Mouse (Mus musculus): ENCODE results near the gene Chaf1a. TPM values are rescaled to one million over a fixed set of nuclear protein-coding genes. Genes with fewer than 3 reads are reported as not detected.
A peak's percentile ranks its signal among the peaks of the same experiment; 100 is the strongest.

The Chaf1a gene
- total RNA-seq, 2 experiments from 2014 or later = 1.6 to 2.0 TPM

DNA sequence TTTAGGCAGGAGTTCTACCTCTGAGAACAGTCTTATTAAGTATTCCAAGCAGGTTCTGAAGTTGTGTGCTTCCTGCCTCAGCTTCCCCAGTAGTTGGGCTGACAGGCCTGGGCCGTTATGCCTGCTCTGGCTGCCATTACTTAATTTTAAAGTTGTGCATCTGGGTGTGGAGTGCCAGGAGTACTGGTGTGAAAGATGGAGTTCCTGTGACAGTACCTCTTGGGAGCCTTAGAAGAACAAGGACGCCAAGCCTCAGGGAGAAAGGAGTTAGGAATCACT is 30.3 kb upstream of the Chaf1a start:
- no peak for DNase-seq (ENCODE audit: extremely low spot score in 1 of 2, low spot score in 2 of 2)
- H3K4me3 ChIP-seq = peak overlapping the region; percentile 96
- H3K27ac ChIP-seq = peak overlapping the region; percentile 95
- TF ChIP-seq CTCF (IDR thresholded peaks at IDR 0.05) = no peak
- intact Hi-C loops (cut with DNase I) = loop anchor here (1.0 to 2.0 kb wide), 2 partner anchors 33 to 51 kb away; partner anchors contain the start of gene Yju2

DNA sequence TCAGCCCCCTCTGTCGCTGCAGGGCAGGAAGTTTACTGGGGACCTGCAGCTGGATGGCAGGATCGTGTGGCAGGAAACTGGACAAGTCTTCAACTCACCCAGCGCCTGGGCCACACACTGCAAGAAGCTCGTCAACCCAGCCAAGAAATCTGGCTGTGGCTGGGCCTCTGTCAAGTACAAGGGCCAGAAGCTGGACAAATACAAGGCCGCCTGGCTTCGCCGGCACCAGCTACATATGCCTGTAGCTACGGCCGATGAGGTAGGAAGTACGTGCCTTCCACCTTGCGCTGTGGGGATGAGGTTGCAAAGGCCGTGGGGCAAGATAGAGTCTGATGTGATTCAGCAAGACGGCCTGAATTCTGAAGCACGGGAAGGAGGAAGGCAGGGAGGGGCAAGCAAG is 30.0 kb upstream of the Chaf1a start:
- Histone ChIP-seq H3K4me3 (peak overlapping the region; percentile 96), H3K27ac (no peak overlapping the region; the same call in 1 of the 2 replicates)
- DNase-seq (ENCODE audit: extremely low spot score in 1 of 2, low spot score in 2 of 2) = no peak
- TF ChIP-seq CTCF (IDR thresholded peaks at IDR 0.05) = no peak
- intact Hi-C loops (cut with DNase I) = loop anchor here (2.0 kb wide), 1 partner anchor 33 kb away; no protein-coding TSS in a partner anchor

DNA sequence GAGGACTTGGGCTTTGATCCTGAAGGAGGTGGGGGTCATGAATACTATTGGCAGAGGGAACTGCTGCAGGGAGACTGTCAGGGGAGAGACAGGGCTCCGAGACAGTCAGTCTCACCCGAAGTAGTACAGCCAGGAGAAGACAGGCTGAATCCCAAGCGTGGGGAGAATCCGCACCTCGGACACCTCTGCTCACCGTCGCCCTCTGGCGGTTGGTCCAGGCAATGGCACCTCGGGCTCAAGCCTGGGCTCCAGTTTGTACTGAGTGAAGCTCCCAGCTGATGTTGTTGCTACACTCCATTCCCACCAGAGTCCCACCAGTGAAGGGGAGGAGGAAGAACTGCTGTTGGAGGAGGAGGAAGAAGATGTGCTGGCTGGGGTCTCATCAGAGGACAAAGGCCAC is 29.6 kb upstream of the Chaf1a start:
- peak overlapping the region; percentile 96 for H3K4me3 ChIP-seq
- peak; percentile 74 to 83 for DNase-seq (ENCODE audit: extremely low spot score in 1 of 2, low spot score in 2 of 2)
- no peak overlapping the region for H3K27ac ChIP-seq
- intact Hi-C loops (cut with DNase I) = loop anchor here (2.0 kb wide), 1 partner anchor 34 kb away; no protein-coding TSS in a partner anchor
- TF ChIP-seq CTCF (IDR thresholded peaks at IDR 0.05) = no peak; the same call in none of the 2 replicates

DNA sequence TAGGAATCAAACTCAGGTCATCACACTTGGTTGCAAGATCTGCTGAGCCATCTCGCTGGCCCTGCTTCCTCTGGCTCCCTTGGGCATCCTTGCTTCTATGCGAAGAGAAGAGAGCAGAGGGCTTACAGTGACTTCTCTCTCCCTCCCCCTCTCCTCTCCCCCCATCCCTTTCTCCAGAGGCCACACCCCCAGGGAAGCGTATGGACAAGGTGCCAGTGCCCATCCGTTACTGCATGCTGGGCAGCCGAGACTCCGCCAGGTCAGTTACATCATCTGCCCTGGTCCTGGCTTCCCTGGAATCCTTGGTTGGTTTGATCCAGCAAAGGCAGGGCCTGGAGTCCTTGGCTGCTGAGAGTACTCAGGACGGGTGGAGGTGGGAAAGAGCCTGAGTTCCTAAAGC is 28.8 kb upstream of the Chaf1a start:
- no peak for TF ChIP-seq CTCF (IDR thresholded peaks at IDR 0.05)
- no peak overlapping the region for H3K27ac ChIP-seq
- intact Hi-C loops (cut with DNase I) = loop anchor here (2.0 kb wide), 1 partner anchor 35 kb away; no protein-coding TSS in a partner anchor
- no peak for DNase-seq (ENCODE audit: extremely low spot score in 1 of 2, low spot score in 2 of 2)
- H3K4me3 ChIP-seq = no peak overlapping the region

DNA sequence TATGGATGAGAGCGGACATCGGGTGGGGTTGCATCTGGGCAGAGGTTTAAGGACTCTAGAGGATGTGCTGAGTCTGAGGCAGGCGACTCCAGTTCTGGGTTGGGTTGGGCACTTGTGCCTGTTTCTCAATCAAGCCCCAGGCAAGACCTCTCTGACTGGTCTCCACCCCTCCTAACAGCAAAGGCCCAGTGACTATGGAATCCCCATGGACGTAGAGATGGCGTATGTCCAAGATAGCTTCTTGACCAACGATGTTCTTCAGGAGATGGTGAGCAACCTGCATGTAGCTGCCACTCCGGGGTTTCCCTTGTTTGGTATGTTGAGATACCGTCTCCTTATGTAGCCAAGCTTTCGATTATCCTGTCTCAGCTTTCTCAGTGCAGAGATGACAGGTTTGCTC is 24.9 kb upstream of the Chaf1a start:
- intact Hi-C loops (cut with DNase I) = no loop called here
- Histone ChIP-seq H3K4me3 (no peak overlapping the region), H3K27ac (no peak overlapping the region)
- no peak for TF ChIP-seq CTCF (IDR thresholded peaks at IDR 0.05)
- DNase-seq (ENCODE audit: extremely low spot score in 1 of 2, low spot score in 2 of 2) = no peak

- no peak for DNase-seq (ENCODE audit: extremely low spot score in 1 of 2, low spot score in 2 of 2)
- intact Hi-C loops (cut with DNase I) = no loop called here
- Histone ChIP-seq H3K27ac (no peak overlapping the region), H3K4me3 (no peak overlapping the region)
- no peak for TF ChIP-seq CTCF (IDR thresholded peaks at IDR 0.05)
These were observed 23.9 kb upstream of the Chaf1a start for GRCm38 (mm10) chr17:56016382-56016781.

- no peak overlapping the region for H3K27ac ChIP-seq
- DNase-seq (ENCODE audit: extremely low spot score in 1 of 2, low spot score in 2 of 2) = no peak
- intact Hi-C loops (cut with DNase I) = no loop called here
- TF ChIP-seq CTCF (IDR thresholded peaks at IDR 0.05) = no peak
- H3K4me3 ChIP-seq = no peak overlapping the region
These were observed 23.1 kb upstream of the Chaf1a start for GRCm38 (mm10) chr17:56016793-56017785.

DNA sequence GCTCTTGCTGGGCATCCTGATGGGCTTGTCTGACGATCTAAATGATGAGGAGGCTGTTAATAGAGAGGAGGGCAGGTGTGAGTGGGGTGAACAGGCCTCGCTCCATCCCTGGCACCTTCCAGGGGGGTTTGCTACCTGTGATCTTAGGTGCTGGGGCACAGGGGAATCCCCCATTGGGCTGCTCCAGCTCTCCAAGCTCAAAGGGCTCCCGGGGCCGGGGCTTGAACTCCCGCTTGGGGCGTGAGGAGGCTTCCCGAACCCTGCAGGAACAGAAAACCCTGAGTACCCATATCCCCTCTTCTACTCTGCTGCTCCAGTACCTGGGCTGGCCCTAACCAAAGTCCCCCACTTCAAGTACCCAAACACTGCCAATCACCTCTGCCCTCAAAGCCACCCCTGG is 22.4 kb upstream of the Chaf1a start:
- 0 out of 2 replicates have a peak overlapping the region, but pooled peaks have one; percentile 47 for H3K27ac ChIP-seq
- DNase-seq (ENCODE audit: extremely low spot score in 1 of 2, low spot score in 2 of 2) = no peak

GRCm38 (mm10) chr17:56018347-56019131 is 21.7 kb upstream of the Chaf1a start:
- peak; percentile 69 to 74 for DNase-seq (ENCODE audit: extremely low spot score in 1 of 2, low spot score in 2 of 2)
- intact Hi-C loops (cut with DNase I) = no loop called here
- peak; percentile 60 for TF ChIP-seq CTCF (IDR thresholded peaks at IDR 0.05)
- Histone ChIP-seq H3K4me3 (no peak overlapping the region), H3K27ac (peak overlapping the region; percentile 47; the same call in 1 of the 2 replicates)

More for the DNA sequence above, 22.4 kb upstream of the Chaf1a start:
- intact Hi-C loops (cut with DNase I) = no loop called here
- no peak for TF ChIP-seq CTCF (IDR thresholded peaks at IDR 0.05)
- H3K4me3 ChIP-seq = no peak overlapping the region

DNA sequence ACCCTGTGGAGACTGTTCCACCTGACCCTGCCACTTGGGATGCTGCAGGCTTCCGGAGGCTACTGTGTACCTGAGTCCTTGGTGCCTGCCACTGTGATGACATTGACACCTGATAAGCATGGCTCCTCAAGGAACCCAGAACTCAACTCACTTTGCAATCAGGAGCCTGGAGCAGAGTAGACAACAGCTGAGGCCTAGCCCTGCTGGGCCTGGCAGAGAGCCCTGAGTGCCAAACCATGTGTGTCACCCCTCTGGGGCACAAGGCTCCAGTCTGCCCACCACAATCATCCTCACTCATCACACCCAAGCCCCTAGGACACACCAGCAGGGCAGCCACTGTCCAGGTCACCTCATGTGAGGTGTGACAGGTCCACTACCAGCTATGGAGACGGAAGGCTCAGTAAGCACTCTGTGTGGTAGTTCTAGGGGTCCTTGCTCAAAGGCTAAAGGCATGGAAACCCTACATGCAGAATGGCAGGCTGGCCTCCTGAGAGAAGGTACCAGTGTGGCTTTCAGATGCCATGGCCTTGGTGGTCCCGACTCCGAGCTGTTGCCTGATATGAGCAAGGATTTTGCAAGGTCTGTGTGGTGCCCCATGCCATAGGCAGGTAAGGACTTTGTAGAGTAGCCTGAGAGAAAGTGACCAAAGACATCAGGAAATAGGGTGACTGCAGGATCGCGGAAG is 19.7 kb upstream of the Chaf1a start:
- peak in 1 of 2 experiments; percentile 16 for DNase-seq (ENCODE audit: extremely low spot score in 1 of 2, low spot score in 2 of 2)

GRCm38 (mm10) chr17:56021161-56021910 is 18.9 kb upstream of the Chaf1a start:
- Histone ChIP-seq H3K4me3 (no peak overlapping the region), H3K27ac (peak overlapping the region; percentile 77)
- peak; percentile 59 to 66 for DNase-seq (ENCODE audit: extremely low spot score in 1 of 2, low spot score in 2 of 2)
- TF ChIP-seq CTCF (IDR thresholded peaks at IDR 0.05) = no peak; the same call in 1 of the 2 replicates
- intact Hi-C loops (cut with DNase I) = no loop called here

More for the DNA sequence above, 19.7 kb upstream of the Chaf1a start:
- Histone ChIP-seq H3K4me3 (no peak overlapping the region), H3K27ac (peak overlapping the region; percentile 77)
- no peak for TF ChIP-seq CTCF (IDR thresholded peaks at IDR 0.05)
- intact Hi-C loops (cut with DNase I) = no loop called here
